Mouse (Mus musculus) liver, embryonic 14.5 days (tissue): Measurements from ENCODE around the gene Zdhhc7.

ENCODE experiments used
- CTCF ChIP-seq: IDR thresholded peaks from 2 replicates; pipeline ENCODE4 v1.5.1; 2016; ENCODE audit warnings: antibody characterized with exemption, low read depth, control low read depth
- EP300 ChIP-seq: IDR thresholded peaks from 2 replicates; pipeline ENCODE4 v1.6.1; 2016; ENCODE audit warnings: antibody characterized with exemption, low read depth

DNA sequence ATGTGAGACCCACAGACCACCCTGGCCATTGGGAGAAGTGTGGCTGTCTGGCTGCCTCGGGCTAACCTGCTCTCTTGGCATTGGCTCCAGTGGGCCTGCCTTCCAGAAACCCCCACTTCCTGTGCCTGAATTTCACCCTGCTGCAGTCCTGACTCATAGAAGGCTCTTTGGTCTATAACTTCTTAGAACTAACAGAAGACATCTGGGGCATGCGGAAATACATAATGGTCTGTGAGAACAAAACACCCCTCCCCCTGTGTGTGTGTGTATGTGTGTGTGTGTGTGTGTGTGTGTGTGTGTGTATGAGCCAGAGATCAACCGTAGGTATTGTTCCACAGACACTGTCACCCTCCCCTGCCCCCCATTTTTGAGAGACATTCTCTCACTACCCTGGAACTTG, 38.0 kb downstream of the Zdhhc7 start:
- TF ChIP-seq CTCF (no peak), EP300 (no peak)
